ENCODE assay signal across 10 mouse cellular contexts in genomic region chr16:18388583-18389435, GRCm38 (mm10). TPM values are rescaled to one million over a fixed set of nuclear protein-coding genes. Genes with fewer than 3 reads are reported as not detected.
DNase-seq lines count a peak whose midpoint lies in the region; ATAC-seq lines count a peak whose summit lies in the region.
"Had no signal": no experiment of that assay in that cellular context is flagged by ENCODE, and none has a peak within 500 bp of the region (broad histone marks: within the 10 kb centered on the region; RNA-seq: fewer than 3 reads in every experiment).

No protein-coding gene starts in this region.

- 68% methylated on average over 14 of the region's 14 CpGs for WGBS in liver, embryonic 13.5 days (ENCODE audit: insufficient replicate concordance)

- H3K9me3 ChIP-seq in liver, embryonic 13.5 days (replicated peaks): no peaks in the 10 kb centered on the region
- H3K9me3 ChIP-seq: embryonic facial prominence, embryonic 13.5 days; limb, embryonic 13.5 days had no signal

- peaks cover 83% of the 10 kb centered on the region for H3K4me1 ChIP-seq in liver, embryonic 13.5 days (replicated peaks)

- peak overlapping the region; percentile 61 for H3K4me2 ChIP-seq in liver, embryonic 13.5 days
- H3K4me2 ChIP-seq: embryonic facial prominence, embryonic 13.5 days; limb, embryonic 13.5 days had no signal

- H3K36me3 ChIP-seq in liver, embryonic 13.5 days: no peaks in the 10 kb centered on the region
- H3K36me3 ChIP-seq: embryonic facial prominence, embryonic 13.5 days; limb, embryonic 13.5 days had no signal

- no peak for ATAC-seq in liver, embryonic 13.5 days (ENCODE audit: low read depth)

- DNase-seq in gastrocnemius, postnatal 25 days: peak; percentile 6
- no peak for DNase-seq in gastrocnemius, postnatal 14 days
- peak; percentile 45 for DNase-seq in thymus, postnatal 4 days
- DNase-seq in thymus, postnatal 10 days (ENCODE audit: low spot score in 2 of 2): no peak
- DNase-seq in liver, embryonic 13.5 days: no peak
- DNase-seq in urinary bladder, postnatal 10 days (ENCODE audit: low spot score): no peak
- no peak for DNase-seq in retina, embryonic 14.5 days (ENCODE audit: low spot score)
- no peak for DNase-seq in embryo, embryonic 10 days (ENCODE audit: low spot score)

- no peaks in the 10 kb centered on the region for H3K27me3 ChIP-seq in liver, embryonic 13.5 days
- H3K27me3 ChIP-seq: embryonic facial prominence, embryonic 13.5 days; limb, embryonic 13.5 days had no signal

- intact Hi-C loops in gastrocnemius, postnatal 14 days (cut with DNase I; ENCODE audit: low total_unique reads): no loop called here

- H3K4me3 ChIP-seq in liver, embryonic 13.5 days (replicated peaks): no peak overlapping the region
- H3K4me3 ChIP-seq: embryonic facial prominence, embryonic 13.5 days; limb, embryonic 13.5 days had no signal

- H3K9ac ChIP-seq in liver, embryonic 13.5 days: peak overlapping the region; percentile 56
- H3K9ac ChIP-seq: embryonic facial prominence, embryonic 13.5 days; limb, embryonic 13.5 days had no signal

- peak overlapping the region; percentile 69 for H3K27ac ChIP-seq in liver, embryonic 13.5 days
- H3K27ac ChIP-seq: embryonic facial prominence, embryonic 13.5 days; limb, embryonic 13.5 days had no signal

RNA-seq across cellular contexts. Expression of gene Txnrd2, which starts 37.4 kb away (rescaled TPM):
- total RNA-seq in gastrocnemius, postnatal 25 days (2021): 10 to 100 TPM; 16.0 to 16.9 TPM
- total RNA-seq in gastrocnemius, postnatal 14 days (2021): 10 to 100 TPM; 13.4 to 14.4 TPM
- 105 and 112 TPM in 2 replicates for polyA plus RNA-seq in liver, embryonic 13.5 days (2015; fragmentation: Nextera tagmentation; extraction: Ambion mirVana)

RNA-seq across cellular contexts. Expression of gene Comt, which starts 37.8 kb away (rescaled TPM):
- total RNA-seq in gastrocnemius, postnatal 25 days (2021): 10 to 100 TPM; 33.3 to 44.8 TPM
- total RNA-seq in gastrocnemius, postnatal 14 days (2021): 10 to 100 TPM; 40.7 to 43.1 TPM
- 109 and 110 TPM in 2 replicates for polyA plus RNA-seq in liver, embryonic 13.5 days (2015; fragmentation: Nextera tagmentation; extraction: Ambion mirVana)

RNA-seq across cellular contexts. Expression of gene Arvcf, which starts 40.8 kb away (rescaled TPM):
- 10 to 100 TPM; 12.5 to 14.3 TPM for total RNA-seq in gastrocnemius, postnatal 25 days (2021)
- 10 to 100 TPM; 12.5 to 19.8 TPM for total RNA-seq in gastrocnemius, postnatal 14 days (2021)
- 7.6 and 7.9 TPM in 2 replicates for polyA plus RNA-seq in liver, embryonic 13.5 days (2015; fragmentation: Nextera tagmentation; extraction: Ambion mirVana)

RNA-seq across cellular contexts. Expression of gene Tango2, which starts 40.9 kb away (rescaled TPM):
- total RNA-seq in gastrocnemius, postnatal 25 days (2021): 10 to 100 TPM; 37.3 to 37.6 TPM
- total RNA-seq in gastrocnemius, postnatal 14 days (2021): 10 to 100 TPM; 12.1 to 22.7 TPM
- 69.6 and 71.4 TPM in 2 replicates for polyA plus RNA-seq in liver, embryonic 13.5 days (2015; fragmentation: Nextera tagmentation; extraction: Ambion mirVana)

Comparison
In these comparisons a context has a peak if more than half of its experiments do, and no peak if none do; other contexts are left out.
1. DNase-seq: peak in gastrocnemius, postnatal 25 days (single experiment) and thymus, postnatal 4 days (single experiment); none in gastrocnemius, postnatal 14 days (single experiment), thymus, postnatal 10 days (0 of 2), liver, embryonic 13.5 days (single experiment), urinary bladder, postnatal 10 days (single experiment), retina, embryonic 14.5 days (single experiment) and embryo, embryonic 10 days (single experiment).